Mouse (Mus musculus): ENCODE measurements around the gene Srrt. TPM values are rescaled to one million over a fixed set of nuclear protein-coding genes. Genes with fewer than 3 reads are reported as not detected.
"Not testable (repeated sequence)": the region's sequence is repeated elsewhere in the genome, so short reads cannot be mapped to it uniquely, and the experiment has no call there.

Srrt gene
- total RNA-seq, 2 experiments from 2014 or later: 176 to 178 TPM

GRCm38 (mm10) chr5:137286655-137287031, 20.8 kb downstream of the Srrt start:
- DNase-seq (ENCODE audit: low spot score in 2 of 2): peak; percentile 90 to 94
- intact Hi-C loops (cut with DNase I): loop anchor here (1.0 to 2.0 kb wide), 3 partner anchors 20 to 164 kb away; partner anchors contain the start of gene Srrt

- DNase-seq (ENCODE audit: low spot score in 2 of 2): no peak
- intact Hi-C loops (cut with DNase I): loop anchor here (1.0 to 2.0 kb wide), 3 partner anchors 21 to 163 kb away; partner anchors contain the start of gene Srrt
These were observed 21.5 kb downstream of the Srrt start for GRCm38 (mm10) chr5:137285986-137286385.

DNA sequence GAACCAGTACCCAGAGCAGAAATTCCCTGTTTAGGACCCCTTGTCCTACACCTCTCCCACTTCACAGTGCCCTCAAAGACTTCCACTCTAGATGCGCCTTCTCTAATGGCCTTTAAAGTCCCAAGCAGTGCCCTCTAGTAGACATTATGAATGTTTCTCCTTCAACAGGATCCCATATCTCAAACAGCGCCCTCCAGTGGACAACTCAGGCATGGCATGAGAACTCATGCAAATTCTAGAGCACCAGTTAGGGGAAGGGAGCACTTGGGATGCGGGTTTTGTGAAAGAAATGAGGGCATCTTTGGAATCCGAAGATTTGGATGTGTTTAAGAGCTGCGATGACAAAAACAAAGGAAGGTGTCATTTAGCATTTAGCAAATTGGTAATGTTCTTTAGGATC, 22.4 kb downstream of the Srrt start:
- intact Hi-C loops (cut with DNase I): no loop called here
- no peak for DNase-seq (ENCODE audit: low spot score in 2 of 2)

DNA sequence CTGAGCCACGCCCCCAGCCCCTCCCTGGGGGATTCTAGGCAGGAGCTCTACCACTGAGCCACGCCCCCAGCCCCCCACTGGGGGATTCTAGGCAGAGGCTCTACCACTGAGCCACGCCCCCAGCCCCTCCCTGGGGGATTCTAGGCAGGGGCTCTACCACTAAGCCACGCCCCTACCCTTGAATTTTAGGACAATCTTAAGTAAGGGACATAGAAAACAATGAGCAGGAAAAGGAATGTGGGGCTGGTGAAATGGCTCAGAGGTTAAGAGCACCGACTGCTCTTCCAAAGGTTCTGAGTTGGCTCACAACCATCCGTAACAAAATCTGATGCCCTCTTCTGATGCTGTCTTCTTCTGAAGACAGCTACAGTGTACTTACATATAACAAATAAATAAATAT, 23.1 kb downstream of the Srrt start:
- intact Hi-C loops (cut with DNase I); DNase-seq (ENCODE audit: low spot score in 2 of 2): not testable (repeated sequence)

DNA sequence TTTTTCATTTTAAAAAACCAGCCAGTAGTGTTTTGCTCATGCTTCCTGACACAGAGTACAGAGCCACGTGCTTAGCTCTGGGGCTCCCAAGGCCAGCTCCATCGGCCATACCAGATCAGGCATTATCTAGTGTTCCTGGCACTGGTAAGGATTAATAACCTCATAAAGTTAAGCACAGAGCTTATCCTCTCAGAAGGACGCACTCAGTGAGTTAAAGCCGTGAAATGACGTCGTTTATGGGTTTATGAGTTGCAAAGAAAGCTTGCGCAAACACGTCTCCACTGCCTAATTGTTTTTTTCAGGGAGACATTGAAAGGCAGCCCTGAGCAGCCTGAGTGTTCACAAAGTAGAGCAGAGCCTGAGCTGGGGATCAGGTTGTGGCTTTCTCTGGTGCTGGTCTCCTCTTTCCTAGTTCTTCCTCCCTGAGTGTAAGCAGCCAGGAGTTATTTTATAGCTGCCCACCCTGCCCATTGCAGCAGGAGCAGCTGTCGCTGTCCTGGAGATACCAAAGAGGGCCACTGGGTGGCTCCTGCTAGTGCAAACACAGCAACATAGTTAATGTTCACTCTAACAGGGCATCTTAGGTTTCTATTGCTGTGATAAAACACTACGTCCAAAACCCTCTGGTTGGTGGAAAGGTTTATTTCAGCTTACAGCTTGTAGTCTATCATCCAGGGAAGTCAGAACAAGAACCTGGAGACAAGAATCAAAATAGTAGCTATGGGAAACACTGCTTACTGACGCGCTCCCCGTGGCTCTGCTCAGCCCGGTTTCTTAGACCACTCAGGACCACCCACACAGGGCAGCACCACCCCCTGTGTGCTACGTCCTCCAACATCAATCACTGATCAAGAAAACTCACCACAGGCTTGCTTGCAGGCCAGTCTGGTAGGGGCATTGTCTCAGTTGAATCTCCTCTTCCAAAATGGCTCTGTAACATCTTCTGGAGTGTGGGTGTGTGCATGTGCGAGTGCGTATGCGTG, 29.8 kb downstream of the Srrt start:
- no peak for DNase-seq (ENCODE audit: low spot score in 2 of 2)
- intact Hi-C loops (cut with DNase I): no loop called here

GRCm38 (mm10) chr5:137268131-137268910, 39.2 kb downstream of the Srrt start:
- no peak for DNase-seq (ENCODE audit: low spot score in 2 of 2)
- intact Hi-C loops (cut with DNase I): no loop called here

DNA sequence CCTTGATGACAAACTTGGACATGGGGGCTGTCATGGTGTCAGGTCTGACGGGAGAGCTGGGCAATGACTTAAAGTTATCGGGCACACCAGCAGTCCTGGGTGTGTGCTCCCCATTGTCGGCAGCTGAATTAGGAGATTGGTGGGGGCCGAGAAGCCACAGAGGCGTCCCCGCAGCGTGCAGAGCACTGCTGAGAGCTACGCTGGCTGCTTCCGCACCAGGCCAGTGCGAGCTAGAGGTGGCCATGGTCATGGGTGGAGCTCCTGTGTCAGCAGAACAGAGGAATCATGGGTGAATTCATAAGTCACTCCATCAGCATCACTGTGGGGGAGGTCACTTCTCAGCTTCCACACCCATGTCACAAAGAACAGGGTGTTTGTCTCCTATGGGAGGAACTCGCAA, 42.7 kb downstream of the Srrt start:
- no peak for DNase-seq (ENCODE audit: low spot score in 2 of 2)
- intact Hi-C loops (cut with DNase I): no loop called here

DNA sequence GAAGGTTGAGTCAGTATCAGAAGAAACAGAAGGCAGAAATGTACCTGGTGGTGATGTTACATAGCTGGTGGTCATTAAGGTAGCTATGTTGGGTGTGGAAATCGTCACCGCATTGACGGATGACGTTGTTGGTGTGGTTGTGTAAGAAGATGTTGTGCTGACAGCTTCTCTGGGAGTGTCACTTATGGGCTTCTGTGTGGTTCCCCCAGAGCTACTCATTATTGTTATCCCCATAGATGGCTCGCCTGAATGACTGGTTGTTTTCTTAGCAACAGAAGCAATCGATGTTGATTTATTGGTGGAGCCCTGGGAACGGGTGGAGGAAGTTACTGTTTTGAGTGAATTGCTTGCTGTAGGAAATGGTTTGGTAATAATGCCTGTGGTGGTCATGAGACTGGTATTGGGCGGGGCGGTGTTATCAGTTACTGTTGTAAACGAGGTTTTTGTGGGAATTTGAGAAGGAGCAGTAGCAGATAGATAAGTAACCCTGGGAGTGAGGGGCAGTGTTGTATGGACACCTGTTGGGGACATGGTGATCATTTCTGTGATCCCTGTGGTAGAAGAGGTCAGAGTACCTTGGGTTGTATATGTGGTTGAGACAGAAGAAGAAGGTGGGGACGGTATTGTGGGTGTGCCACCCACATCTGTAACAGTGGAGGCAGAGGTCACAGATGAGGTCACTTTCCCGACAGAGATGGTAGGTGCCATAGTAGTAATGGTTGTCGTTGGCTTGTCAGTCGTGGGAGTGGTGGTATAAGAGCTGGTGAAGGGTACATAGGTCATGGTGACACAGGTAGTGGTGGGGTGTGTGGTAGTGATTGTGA, 43.4 kb downstream of the Srrt start:
- no peak for DNase-seq (ENCODE audit: low spot score in 2 of 2)

More for the DNA sequence above, 43.4 kb downstream of the Srrt start:
- intact Hi-C loops (cut with DNase I): no loop called here

Small RNAs within 50 kb of the gene (microRNA-seq; reads per million reads assigned to microRNA genes)
- gene Mir7036 (2.7 to 7.1 reads per million in 2 experiments), gene Mir8116 (0 reads per million in 2 experiments)

Other genes with a start within 250 kb of the Srrt start
- gene Serpine1, start 235.4 kb downstream of the Srrt start, total RNA-seq (2021): under 1 TPM; 0.55 to 0.99 TPM
- gene Trim56, start 191.5 kb downstream of the Srrt start, total RNA-seq (2021): 1 to 10 TPM; 3.0 to 3.9 TPM
- gene Muc3, start 158.4 kb downstream of the Srrt start, total RNA-seq (2021): not detected
- 1 to 10 TPM; 3.0 to 3.1 TPM for gene Muc3a, start 95.3 kb downstream of the Srrt start, total RNA-seq (2021)
- 10 to 100 TPM; 54.9 to 63.3 TPM for gene Ache, start 20.2 kb downstream of the Srrt start, total RNA-seq (2021)
- 10 to 100 TPM in 1 of 2 experiments, 1 to 10 TPM in 1; 9.8 to 13.3 TPM for gene Ufsp1, start 13.0 kb downstream of the Srrt start, total RNA-seq (2021)
- gene Trip6, start 6.7 kb upstream of the Srrt start, total RNA-seq (2021): 1 to 10 TPM; 4.3 to 5.9 TPM
- 10 to 100 TPM; 21.3 to 23.2 TPM for gene Slc12a9, start 25.9 kb upstream of the Srrt start, total RNA-seq (2021)
- gene Ephb4, start 42.4 kb upstream of the Srrt start, total RNA-seq (2021): 1 to 10 TPM; 5.2 to 5.5 TPM
- gene Zan, start 169.4 kb upstream of the Srrt start, total RNA-seq (2021): under 1 TPM; 0.16 to 0.32 TPM
- 10 to 100 TPM; 30.2 to 37.0 TPM for gene Pop7, start 194.8 kb upstream of the Srrt start, total RNA-seq (2021)
- gene Gigyf1, start 210.9 kb upstream of the Srrt start, total RNA-seq (2021): 10 to 100 TPM; 39.9 to 48.6 TPM
- not detected for gene Epo, start 225.6 kb upstream of the Srrt start, total RNA-seq (2021)
- gene Gnb2, start 225.8 kb upstream of the Srrt start, total RNA-seq (2021): 100 to 1,000 TPM; 662 to 684 TPM
- gene Actl6b, start 245.8 kb upstream of the Srrt start, total RNA-seq (2021): 100 to 1,000 TPM; 109 to 118 TPM

Data from left cerebral cortex, postnatal 25 days (tissue).